Mouse (Mus musculus) pancreas, adult 10 weeks (tissue): ENCODE measurements around the gene Arid1a. TPM values are rescaled to one million over a fixed set of nuclear protein-coding genes. Genes with fewer than 3 reads are reported as not detected.

Experiments used
- polyA plus RNA-seq: library from polyadenylated mRNA; stranded (reverse); fragments of 350-450 nt; fragmentation: Illumina TruSeq; extraction: RNeasy Lipid Tissue Mini Kit (QIAGEN cat#74804); gene quantifications from one replicate; pipeline ENCODE4 v1.2.3, GENCODE M21; 2015; ENCODE audit warnings: low read depth, low replicate concordance; ENCODE audit not compliant: insufficient read depth

Gene Arid1a
- polyA plus RNA-seq, result 9.8 TPM

GRCm38 (mm10) chr4:133756514-133757268 is at the start of gene Arid1a:
Gene Arid1a, minus strand, starts transcription at chr4:133756769.

DNA sequence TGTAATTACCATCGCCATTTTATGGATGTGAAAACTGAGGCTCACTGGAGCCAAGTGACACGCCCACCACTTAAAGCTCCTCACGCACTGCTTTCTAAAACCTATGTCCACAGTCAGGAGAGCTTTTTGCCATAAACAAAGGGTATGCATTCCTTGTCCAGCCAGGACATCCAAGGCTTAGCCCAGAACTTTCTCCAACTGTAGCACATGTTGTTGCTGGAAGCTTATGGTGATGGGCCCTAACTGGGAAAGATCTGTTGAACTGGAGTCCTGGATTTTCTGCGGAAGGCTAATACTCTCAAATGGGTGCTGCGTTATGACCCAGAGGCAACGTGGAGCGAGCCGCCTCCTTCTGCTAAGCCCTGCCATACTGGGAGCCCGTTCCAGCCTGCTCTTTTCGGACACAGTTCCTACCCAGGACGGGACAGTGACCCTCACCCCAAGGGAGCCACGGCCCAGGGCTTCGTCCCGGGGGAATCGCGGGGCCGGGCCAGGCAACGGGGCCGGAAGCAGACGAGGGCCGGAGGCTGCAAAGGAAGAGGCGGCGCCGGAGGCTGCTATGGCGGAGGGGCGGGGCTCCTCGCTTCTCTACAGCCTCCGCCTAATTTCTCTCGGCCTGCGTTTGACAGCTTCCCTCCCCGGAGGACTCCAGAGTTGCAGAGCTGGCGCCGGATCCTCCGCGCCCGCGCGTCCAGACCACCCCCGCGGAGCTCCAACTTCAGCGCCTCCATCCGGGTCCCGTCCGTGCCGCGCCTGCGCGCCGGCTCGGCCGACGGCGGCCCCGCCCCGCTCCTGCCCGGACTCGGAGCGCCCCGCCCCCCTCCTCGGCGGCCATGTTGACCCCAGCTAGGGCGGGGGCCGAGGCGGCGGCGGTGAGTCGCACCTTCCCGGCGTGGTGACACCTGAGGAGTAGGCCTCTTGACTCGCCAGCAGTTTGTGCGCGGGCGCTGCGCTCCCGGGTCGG is 84.4 kb downstream of the Arid1a start, which contains the start of gene Pigv:
Pigv (minus strand) TSS at position 767 of the 964 bp plus-strand sequence.

GRCm38 (mm10) chr4:133649989-133650699 is 106.4 kb downstream of the Arid1a start, which contains the start of gene Zdhhc18:
Gene Zdhhc18, minus strand, starts transcription at chr4:133650154.

Other genes starting within 250 kb of the Arid1a start
- 5.3 TPM for gene Kdf1, start 237.8 kb downstream of the Arid1a start, polyA plus RNA-seq
- gene Nudc, start 210.8 kb downstream of the Arid1a start, polyA plus RNA-seq, result 29.6 TPM
- 5.4 TPM for gene Nr0b2, start 203.4 kb downstream of the Arid1a start, polyA plus RNA-seq
- 1.6 TPM for gene Gpatch3, start 182.0 kb downstream of the Arid1a start, polyA plus RNA-seq
- gene Gpn2, start 172.4 kb downstream of the Arid1a start, polyA plus RNA-seq, result 3.3 TPM
- gene Sfn, start 154.6 kb downstream of the Arid1a start, polyA plus RNA-seq, result 2.9 TPM
- 6.9 TPM for gene Zdhhc18, start 106.6 kb downstream of the Arid1a start, polyA plus RNA-seq
- gene Pigv, start 84.1 kb downstream of the Arid1a start, polyA plus RNA-seq, result 3.0 TPM
- 4.2 TPM for gene Rps6ka1, start 131.0 kb upstream of the Arid1a start, polyA plus RNA-seq
- gene Hmgn2, start 211.9 kb upstream of the Arid1a start, polyA plus RNA-seq, result 33.0 TPM
- 8.8 TPM for gene Dhdds, start 244.1 kb upstream of the Arid1a start, polyA plus RNA-seq